Mouse (Mus musculus): ENCODE measurements around the gene Ak5.

Ak5 gene

DNA sequence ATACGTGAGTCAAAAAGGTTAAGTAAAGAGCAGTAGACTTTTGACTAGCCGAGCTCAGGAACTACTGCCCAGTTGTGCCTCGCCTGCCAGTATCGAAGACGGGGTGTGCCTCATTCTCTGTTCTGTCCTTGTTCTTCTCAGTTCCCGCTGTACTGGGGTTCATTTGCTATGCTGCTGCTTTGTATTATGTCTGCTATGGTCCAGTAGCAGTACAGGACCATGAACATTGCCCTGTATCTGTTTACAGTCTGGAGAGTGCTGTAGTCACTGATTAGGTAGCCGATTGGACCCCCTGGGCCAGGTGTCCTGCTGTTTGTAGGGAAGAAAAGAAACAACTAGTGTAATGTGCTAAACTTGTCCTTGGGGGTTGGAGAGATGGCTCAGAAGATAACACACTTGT lies 230.1 kb downstream of the Ak5 start:
- no peak for DNase-seq (ENCODE audit: low spot score in 2 of 2)

DNA sequence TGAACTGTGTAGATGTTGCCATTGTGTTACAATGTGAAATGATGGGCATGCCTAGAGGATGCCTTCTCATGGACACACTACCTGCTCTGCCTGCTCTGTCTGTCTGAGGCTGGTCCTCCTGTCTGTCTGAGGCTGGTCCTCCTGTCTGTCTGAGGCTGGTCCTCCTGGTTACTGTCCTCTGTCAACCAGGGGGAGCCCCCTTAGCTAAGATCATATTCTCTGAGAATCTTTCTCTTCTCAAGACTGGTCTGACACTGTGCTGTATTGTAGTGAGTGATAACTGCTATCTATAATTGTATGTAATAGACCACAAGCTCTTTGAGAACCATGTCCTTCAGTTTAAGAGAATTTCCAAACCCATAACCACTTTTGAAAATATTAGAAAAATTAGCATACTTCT lies 232.6 kb downstream of the Ak5 start:
- no peak for DNase-seq (ENCODE audit: low spot score in 2 of 2)

DNA sequence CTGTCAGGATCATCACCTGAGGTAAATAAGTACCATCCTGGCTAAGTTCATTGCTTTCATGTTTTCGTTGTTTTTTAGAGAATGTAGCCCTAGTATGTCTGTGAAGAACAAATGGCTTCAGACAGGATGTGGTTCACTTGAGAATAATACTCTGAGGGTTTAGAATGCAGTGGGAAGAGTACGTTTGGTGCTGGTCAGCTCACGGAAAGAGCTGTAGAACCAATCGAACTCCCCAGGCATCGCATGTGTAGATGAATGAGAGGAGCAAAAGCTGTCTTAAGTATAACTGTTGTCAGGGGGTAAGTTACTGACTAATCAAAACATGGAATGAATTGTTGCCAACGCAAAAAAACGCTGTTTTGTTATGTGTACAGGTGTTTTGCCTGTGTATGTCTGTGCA lies 235.5 kb downstream of the Ak5 start:
- no peak for DNase-seq (ENCODE audit: low spot score in 2 of 2)

DNA sequence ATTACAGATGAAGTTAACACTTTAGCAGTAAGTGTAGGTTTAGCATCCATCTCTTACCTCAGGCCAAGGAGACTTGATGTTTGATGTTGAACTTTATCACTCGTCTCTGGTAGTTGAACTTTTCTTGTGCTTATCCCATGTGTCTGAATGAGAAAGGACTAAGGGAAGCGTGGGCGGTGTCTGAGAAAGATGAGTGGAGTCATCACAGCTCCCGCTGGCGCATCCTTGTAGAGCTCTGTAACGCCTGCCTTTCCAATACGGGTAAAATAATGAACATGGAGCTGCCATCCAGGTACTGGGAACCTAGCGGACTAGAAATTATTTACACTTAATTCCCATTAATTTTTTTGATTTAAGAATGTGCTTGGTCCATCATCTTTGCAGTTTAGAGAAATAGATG lies 239.2 kb downstream of the Ak5 start:
- DNase-seq (ENCODE audit: low spot score in 2 of 2): no peak

All from spleen, postnatal 4 days (tissue).